Mouse (Mus musculus) layer of hippocampus, adult 2 months (tissue): ENCODE data around the gene Map3k10. TPM values are rescaled to one million over a fixed set of nuclear protein-coding genes. Genes with fewer than 3 reads are reported as not detected.

Experiments
- DNase-seq, 2 experiments: peaks; one replicate each; pipeline ENCODE4 v3.0.0; 2022; ENCODE audit warnings: low spot score in 2 of 2
- H3K27ac ChIP-seq: fragments of 200-600 bp; 2 replicates; pipeline ENCODE4 v1.8.1; 2022
- H3K4me3 ChIP-seq: fragments of 200-600 bp; 2 replicates; pipeline ENCODE4 v1.8.1; 2022; ENCODE audit warnings: mild to moderate bottlenecking
- CTCF ChIP-seq: fragments of 200-600 bp; conservative IDR thresholded peaks from 2 replicates; pipeline ENCODE4 v1.8.1; 2022; ENCODE audit warnings: antibody characterized with exemption, mild to moderate bottlenecking, moderate library complexity
- long read RNA-seq, 2 experiments: library from polyadenylated mRNA; stranded (forward); transcript quantifications; one replicate each; pipeline ENCODE4 v2.0.0; 2021; ENCODE audit warnings: borderline mapping rate in 2 of 2
- total RNA-seq, 2 experiments: library from RNA; stranded (reverse); gene quantifications; 2 replicates each; pipeline ENCODE4 v1.2.3; 2021

Gene Map3k10
- 100 to 1,000 TPM; 180 TPM for total RNA-seq
- long read RNA-seq, experiment 1, transcript Map3k10-204 (2 exons, 1,621 nt), result major isoform, 6 of 48 reads
- long read RNA-seq, experiment 1, partial matches to known transcripts, result 28 of 48 reads
- long read RNA-seq, experiment 1, other reads (novel, unspliced or antisense), result 10 of 48 reads
- long read RNA-seq, experiment 2, transcript Map3k10-201 (10 exons, 3,682 nt), result major isoform, 8 of 54 reads
- long read RNA-seq, experiment 2, partial matches to known transcripts, result 27 of 54 reads
- long read RNA-seq, experiment 2, other reads (novel, unspliced or antisense), result 16 of 54 reads

DNA sequence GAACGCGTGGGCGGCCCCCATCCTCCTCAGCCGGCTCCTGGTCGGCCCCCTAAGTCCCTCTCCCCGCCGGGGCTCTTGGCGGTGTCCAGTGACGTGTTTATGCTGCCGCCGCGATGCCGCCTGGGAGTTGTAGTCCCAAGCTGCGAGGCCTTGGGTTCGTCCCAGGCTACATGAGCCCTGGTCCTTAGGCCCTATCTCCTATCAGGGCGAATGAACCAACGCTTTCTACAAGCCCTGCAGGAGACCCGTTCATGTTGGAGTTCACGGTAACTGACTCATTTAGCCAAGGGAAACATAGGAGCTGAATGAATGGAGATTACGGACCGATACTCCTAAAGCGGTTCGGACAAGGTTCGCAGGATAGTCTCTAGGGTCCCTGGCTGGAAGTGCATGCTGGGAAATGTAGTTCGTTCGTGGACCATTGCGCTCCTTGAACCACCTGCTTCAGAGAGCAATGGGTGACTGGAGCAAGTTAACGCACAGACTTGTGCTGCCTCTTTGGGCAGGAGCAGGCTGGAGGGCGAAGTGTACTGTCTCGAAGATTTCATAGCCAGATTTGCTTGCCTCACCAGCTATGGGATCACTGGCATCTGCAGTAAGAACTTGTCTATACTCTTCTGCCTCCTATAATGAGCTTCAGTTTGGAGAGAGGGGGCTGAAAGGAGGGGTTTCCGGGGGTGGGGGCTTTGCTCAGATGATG, at the start of gene Map3k10:
TSS of gene Map3k10 (minus strand) at position 77 of the 700 bp plus-strand sequence.
- Histone ChIP-seq H3K27ac (peak within 1 kb of the TSS; percentile 96), H3K4me3 (peak within 1 kb of the TSS; percentile 86)
- DNase-seq, result peak; percentile 94 to 95
- TF ChIP-seq CTCF, result no peak

DNA sequence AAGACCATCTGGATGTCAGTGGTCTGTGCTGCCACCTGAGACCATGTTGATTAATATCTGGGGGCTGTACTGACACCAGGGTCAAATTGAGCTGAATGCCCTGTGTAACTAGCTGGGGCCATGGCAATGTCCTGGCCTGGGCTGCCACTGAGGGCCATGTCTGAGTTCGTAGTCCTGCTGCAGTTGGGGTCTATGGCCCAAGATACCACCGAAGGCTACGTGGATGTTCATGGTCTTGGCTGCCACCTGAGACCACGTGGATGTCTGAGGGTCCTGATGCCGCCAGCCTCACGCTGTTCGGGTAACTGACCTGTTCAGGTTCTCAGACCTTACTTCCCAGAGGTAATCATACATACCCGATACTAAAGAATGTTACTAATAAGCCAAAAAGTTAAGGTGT, 47.6 kb upstream of the Map3k10 start:
- Histone ChIP-seq H3K4me3 (no peak overlapping the region), H3K27ac (no peak overlapping the region)
- no peak for DNase-seq
- TF ChIP-seq CTCF, result no peak

DNA sequence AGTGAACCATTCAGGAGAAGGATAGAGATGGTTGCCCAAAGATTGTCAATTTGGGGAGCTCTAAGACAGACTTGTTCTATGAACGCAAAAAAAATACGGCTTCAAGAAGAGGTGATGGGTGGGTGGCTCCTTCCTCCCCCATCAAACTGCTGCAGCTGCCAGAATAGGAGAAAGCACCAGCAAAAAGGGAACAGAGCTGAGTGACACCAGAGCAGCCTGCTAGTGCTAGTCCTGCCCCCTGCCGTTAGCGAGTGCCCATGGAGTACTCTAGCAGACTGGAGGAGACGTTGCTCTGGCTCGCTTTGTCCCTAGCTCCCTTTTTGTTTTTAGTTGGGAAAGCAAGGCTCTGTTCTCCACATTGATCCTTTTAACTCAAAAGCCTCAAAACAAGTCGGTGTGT, 36.0 kb upstream of the Map3k10 start:
- no peak overlapping the region for H3K27ac ChIP-seq
- no peak overlapping the region for H3K4me3 ChIP-seq
- peak; percentile 20; the same call in 1 of the 2 replicates for TF ChIP-seq CTCF
- no peak for DNase-seq

DNA sequence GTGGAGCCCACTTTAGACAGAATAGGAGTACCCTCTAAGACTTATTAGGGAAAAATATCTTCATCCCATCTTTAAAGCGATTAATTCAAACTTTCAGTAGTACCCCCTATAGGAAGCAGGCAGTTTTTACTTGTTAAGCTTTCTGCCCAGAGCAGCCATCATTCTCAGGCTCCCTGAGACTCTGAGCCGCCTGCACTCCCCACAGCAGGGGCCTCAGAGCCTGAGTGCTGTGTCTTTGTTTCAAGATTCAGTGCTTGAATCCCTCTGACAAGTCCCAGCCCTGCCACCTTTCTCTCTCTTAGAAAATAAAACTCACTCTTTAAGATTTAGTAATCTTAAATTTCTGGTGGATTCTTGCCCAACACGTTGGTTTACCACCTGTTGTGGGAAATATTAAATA, 22.3 kb upstream of the Map3k10 start:
- DNase-seq, result no peak
- H3K4me3 ChIP-seq, result no peak overlapping the region
- TF ChIP-seq CTCF, result no peak
- H3K27ac ChIP-seq, result no peak overlapping the region

DNA sequence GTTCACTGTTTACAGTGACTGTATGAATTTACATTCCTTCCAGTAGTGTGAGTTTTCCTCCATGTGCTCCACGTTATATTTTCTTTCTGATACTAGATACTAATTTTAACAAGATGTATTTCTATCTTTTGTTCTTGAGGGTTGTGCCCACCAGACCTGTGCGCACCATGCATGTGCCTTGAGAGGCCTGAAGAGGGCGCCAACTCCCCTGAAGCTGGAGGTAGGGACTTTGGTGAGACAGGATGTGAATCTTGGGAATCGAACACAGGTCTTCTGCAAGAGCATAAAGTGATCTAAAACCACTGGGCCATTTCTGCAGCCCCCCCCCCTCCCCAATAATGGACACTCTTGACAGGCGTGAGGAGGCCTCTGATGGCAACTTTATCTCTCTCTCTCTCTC, 16.7 kb upstream of the Map3k10 start:
- no peak overlapping the region for H3K27ac ChIP-seq
- no peak overlapping the region for H3K4me3 ChIP-seq
- TF ChIP-seq CTCF, result peak; percentile 78
- DNase-seq, result no peak

DNA sequence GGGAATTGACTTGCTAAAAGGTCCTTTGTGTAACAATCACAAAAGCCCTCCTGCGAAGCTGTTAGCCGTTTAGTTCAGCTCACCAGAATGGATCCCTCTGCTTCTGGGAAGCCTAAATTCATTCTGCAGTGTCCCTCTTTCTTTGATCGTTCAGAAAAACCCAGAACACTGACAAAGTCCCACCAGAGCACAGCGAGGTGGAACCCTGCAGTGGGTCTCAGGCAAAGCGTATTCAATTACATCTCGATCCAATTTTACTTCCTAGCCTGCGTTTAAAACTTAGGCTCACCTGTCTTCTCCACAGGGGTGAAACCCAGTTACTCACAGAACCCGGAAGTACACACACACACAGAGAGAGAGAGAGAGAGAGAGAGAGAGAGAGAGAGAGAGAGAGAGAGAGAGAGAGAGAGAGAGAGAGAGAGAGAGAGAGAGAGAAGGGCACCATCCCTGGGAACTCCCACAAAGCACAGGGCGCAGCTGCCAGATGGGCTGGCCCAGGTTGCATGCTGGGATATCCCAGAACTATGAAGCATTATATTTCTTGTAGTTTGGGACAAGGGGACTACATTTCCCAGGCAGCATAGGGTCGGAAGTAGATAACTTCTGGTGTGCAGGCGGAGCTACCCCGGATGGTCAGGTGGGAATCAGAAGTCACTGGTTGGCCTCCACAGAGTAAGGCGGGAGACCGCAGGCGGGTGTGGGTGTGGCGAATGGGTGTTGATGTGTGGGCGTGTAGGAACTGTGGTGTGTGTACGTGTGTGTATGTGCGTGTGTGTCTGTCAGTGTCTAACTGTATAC, 14.6 kb upstream of the Map3k10 start, which contains the start of gene Zfp607b:
TSS of gene Zfp607b (plus strand) at position 526 of the 798 bp plus-strand sequence.
- peak within 1 kb of the TSS; percentile 63 for H3K4me3 ChIP-seq
- peak within 1 kb of the TSS; percentile 87 for H3K27ac ChIP-seq
- TF ChIP-seq CTCF, result no peak
- DNase-seq, result peak; percentile 92 to 97

DNA sequence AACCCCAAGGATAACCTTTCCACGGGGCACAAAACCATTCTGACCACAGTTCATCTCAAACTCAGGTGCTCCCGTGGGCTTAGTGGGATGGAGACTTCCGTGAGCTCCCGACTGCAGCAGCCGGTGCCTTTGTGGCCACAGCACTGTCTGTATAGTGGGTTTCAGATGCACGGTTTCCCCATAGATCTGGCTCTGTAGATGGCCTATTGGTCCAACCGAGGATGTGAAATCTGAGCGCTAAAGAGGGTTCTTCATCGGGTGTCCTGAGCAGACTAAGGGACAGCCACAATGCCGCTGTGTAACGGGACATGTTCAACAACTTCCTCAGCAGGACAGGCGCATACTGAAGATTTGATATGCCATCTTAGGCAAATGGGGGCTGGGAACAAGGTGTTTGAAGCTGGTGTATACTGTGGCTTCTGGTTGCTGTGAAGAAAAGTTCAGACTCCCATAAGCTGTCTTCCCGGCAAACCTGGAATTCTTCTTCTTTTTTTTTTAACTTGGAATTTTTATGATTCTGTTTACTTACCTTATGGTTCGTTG, 13.9 kb upstream of the Map3k10 start:
- peak overlapping the region; percentile 63 for H3K4me3 ChIP-seq
- no peak for DNase-seq
- no peak for TF ChIP-seq CTCF
- H3K27ac ChIP-seq, result peak overlapping the region; percentile 87

DNA sequence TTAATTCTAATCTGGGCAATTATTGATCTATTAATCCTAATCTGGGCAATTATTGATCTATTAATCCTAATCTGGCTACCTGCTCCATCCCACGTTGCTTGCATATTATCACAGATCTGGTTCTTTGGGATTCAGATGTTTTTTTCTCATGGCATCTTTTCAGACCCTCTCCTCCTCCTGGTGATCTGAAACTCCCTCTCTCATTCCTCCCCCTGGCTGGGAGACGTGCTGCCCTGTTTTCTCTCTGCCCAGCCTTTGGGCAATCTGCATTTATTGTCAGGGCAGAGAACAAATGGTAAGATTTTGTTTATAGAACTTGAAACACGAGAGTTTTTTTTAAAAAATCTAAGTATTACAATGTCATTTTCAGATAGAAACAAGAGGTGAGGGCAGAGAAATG, 13.4 kb upstream of the Map3k10 start:
- no peak for DNase-seq
- no peak for TF ChIP-seq CTCF
- no peak overlapping the region for H3K27ac ChIP-seq
- no peak overlapping the region for H3K4me3 ChIP-seq

DNA sequence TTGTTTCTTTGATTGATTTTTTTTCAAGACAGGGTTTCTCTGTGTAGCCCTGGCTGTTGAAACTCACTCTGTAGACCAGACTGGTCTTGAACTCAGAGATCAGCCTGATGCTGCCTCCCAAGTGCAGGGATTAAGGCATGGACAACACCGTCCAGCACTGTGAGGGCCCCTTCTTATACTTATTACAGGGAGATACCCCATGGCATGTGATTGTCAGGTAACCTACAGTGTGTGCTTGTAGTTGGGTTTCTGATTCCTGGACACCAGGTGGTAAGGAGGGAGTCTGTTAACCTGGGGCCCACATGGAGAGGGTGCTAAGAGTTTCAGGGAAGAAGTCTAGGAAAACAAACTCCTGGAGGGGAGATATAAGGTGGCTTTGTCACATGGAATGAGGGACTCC, 12.6 kb upstream of the Map3k10 start:
- TF ChIP-seq CTCF, result no peak
- Histone ChIP-seq H3K27ac (no peak overlapping the region), H3K4me3 (no peak overlapping the region)
- no peak for DNase-seq

DNA sequence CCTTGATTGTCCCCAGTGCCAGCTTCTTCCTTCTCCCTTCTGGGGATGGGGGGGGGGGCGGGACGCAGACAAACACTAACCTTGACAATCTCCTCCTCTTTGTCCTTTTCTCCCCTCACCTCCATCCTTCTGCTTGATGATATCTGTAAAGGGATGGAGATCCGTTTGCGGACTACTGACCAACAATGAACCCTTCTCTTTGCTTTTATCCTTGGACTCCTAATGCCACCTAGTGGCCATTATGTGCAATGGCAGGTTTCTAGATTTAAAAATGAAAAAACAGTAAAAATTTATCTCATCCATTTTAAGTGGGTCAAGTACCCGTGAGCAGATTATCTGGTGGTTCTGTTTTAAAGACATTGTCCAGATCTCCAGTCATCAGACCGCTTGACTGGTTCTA, 11.3 kb upstream of the Map3k10 start:
- TF ChIP-seq CTCF, result peak; percentile 83
- no peak for DNase-seq
- Histone ChIP-seq H3K4me3 (peak overlapping the region; percentile 27; the same call in 1 of the 2 replicates), H3K27ac (no peak overlapping the region)

DNA sequence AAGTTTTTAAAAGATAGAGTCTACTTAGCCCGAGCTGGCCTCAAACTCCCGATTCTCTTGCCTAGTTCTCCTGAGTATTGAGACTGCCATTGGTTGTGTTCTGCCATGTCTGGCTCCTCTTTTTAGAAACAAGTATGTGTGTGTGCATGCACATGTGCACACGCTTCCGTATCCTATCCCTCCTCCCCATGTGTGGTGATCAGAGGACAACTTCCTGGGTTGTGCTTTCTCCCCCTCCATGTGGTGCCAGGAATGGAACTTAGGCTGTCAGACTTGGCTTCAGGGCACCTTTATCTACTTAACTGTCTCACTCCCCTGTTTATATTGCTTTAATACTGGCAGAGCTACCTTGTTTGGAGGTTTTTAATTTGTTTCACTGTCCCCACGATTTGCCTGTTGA, 10.8 kb upstream of the Map3k10 start:
- no peak for TF ChIP-seq CTCF
- DNase-seq, result no peak
- Histone ChIP-seq H3K4me3 (peak overlapping the region; percentile 27; the same call in 1 of the 2 replicates), H3K27ac (no peak overlapping the region)

DNA sequence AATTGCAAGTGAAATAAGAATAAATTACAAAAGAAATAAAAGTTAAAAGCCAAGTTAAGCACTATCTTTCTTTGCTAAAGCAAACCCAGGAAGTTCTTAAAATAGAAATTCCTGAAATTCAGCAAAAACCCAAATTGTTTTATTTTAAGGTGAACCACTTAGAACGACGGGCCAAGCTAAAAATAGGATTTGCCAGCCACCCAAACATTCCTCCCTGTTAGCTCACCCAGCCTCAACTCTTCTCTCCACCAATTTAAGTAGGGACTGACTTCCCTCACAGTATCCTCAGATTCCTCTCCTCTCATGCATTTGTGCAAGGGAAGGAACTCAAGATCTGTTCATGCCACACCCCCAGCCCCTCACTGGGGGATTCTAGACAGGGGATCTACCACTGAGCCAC, 8.8 kb upstream of the Map3k10 start:
- no peak for TF ChIP-seq CTCF

DNA sequence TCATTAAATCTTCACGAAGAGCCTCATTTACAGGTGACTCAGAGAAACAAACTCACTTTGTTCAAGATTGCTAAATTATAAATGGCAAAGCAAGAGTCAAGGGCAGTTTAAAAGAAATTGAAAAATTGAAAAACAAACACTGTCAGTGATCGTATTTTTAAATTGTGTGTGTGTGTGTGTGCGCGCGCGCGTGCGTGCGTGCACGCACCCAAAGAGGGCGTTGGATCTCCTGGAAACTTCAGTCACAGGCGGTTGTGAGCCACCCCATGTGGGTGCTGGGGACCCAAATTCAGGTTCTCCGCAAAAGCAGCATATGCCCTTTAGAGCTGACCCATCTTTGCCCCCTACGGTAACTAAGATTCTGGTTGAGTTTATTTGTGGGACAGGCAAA, 819 bp upstream of the Map3k10 start:
- no peak for DNase-seq
- Histone ChIP-seq H3K27ac (peak overlapping the region; percentile 96; the same call in 1 of the 2 replicates), H3K4me3 (peak overlapping the region; percentile 86)
- TF ChIP-seq CTCF, result no peak

More for the DNA sequence above, 8.8 kb upstream of the Map3k10 start:
- no peak overlapping the region for H3K4me3 ChIP-seq
- DNase-seq, result no peak
- no peak overlapping the region for H3K27ac ChIP-seq
